Mouse (Mus musculus): ENCODE measurements around the gene Bcas1.

- TF ChIP-seq CTCF (IDR thresholded peaks at IDR 0.05; ENCODE audit: borderline replicate concordance, insufficient read depth, low read length) (no peak), POLR2A (IDR thresholded peaks at IDR 0.05; ENCODE audit: low read depth, low read length) (no peak)
Observed at GRCm38 (mm10) chr2:170365676-170366075, 62.0 kb downstream of the Bcas1 start.
